Mouse (Mus musculus) limb, embryonic 12.5 days (tissue): Measurements from ENCODE around the gene Cntnap1. TPM values are rescaled to one million over a fixed set of nuclear protein-coding genes. Genes with fewer than 3 reads are reported as not detected.
A peak's percentile ranks its signal among the peaks of the same experiment; 100 is the strongest.

Experiments
- ATAC-seq: fragments of 200-750 bp; cut with Nextera tagmentation; 2 replicates; pipeline ENCODE4 v1.8.0; 2017; ENCODE audit warnings: low read depth, moderate TSS enrichment; ENCODE audit not compliant: insufficient number of reproducible peaks, insufficient read depth, low FRiP score, low TSS enrichment
- H3K27ac ChIP-seq: fragments of 300-500 bp; sonication (generic); 2 replicates; pipeline ENCODE4 v1.5.1; 2016; ENCODE audit warnings: mild to moderate bottlenecking, moderate library complexity
- H3K27me3 ChIP-seq: fragments of 300-500 bp; sonication (generic); 2 replicates; pipeline ENCODE4 v1.6.1; 2016; ENCODE audit warnings: mild to moderate bottlenecking, moderate library complexity
- H3K36me3 ChIP-seq: fragments of 300-500 bp; sonication (generic); 2 replicates; pipeline ENCODE4 v1.6.1; 2016; ENCODE audit warnings: mild to moderate bottlenecking, moderate library complexity
- H3K4me1 ChIP-seq: fragments of 300-500 bp; sonication (generic); replicated peaks from 2 replicates; pipeline ENCODE4 v1.6.1; 2016
- H3K4me2 ChIP-seq: fragments of 300-500 bp; sonication (generic); 2 replicates; pipeline ENCODE4 v1.6.1; 2016; ENCODE audit warnings: mild to moderate bottlenecking, moderate library complexity
- H3K4me3 ChIP-seq: fragments of 300-500 bp; sonication (generic); replicated peaks from 2 replicates; pipeline ENCODE4 v1.5.1; 2016; ENCODE audit warnings: mild to moderate bottlenecking
- H3K9ac ChIP-seq: fragments of 300-500 bp; sonication (generic); replicated peaks from 2 replicates; pipeline ENCODE4 v1.6.1; 2016; ENCODE audit warnings: mild to moderate bottlenecking, moderate library complexity
- H3K9me3 ChIP-seq: fragments of 300-500 bp; sonication (generic); 2 replicates; pipeline ENCODE4 v1.6.1; 2016; ENCODE audit warnings: mild to moderate bottlenecking, moderate library complexity
- WGBS: fragments of 180-500 bp; shearing (Covaris S2); methylation state at CpG from one replicate; pipeline ENCODE4 v1.1.7; 2016; 5-methylcytosine and 5-hydroxymethylcytosine counted together
- polyA plus RNA-seq: library from polyadenylated mRNA; unstranded; fragments of >200 nt; fragmentation: Nextera tagmentation; extraction: Ambion mirVana; gene quantifications from 2 replicates; pipeline ENCODE4 v1.2.1, GENCODE M21; 2016

Cntnap1 gene
- polyA plus RNA-seq, 1 experiment from 2014 or later, result 0.24 TPM

GRCm38 (mm10) chr11:101188166-101188805, 18.0 kb downstream of the Cntnap1 start:
- WGBS, result 82% methylated on average over 11 of the region's 11 CpGs
- no peak overlapping the region for H3K9ac ChIP-seq

GRCm38 (mm10) chr11:101189495-101190180, 19.3 kb downstream of the Cntnap1 start:
- Histone ChIP-seq H3K27me3 (no peaks in the 10 kb centered on the region), H3K9me3 (no peaks in the 10 kb centered on the region), H3K4me1 (peaks cover 27% of the 10 kb centered on the region), H3K36me3 (peaks cover 22% of the 10 kb centered on the region), H3K4me2 (no peak overlapping the region), H3K4me3 (no peak overlapping the region), H3K9ac (0 out of 2 replicates have a peak overlapping the region, but pooled peaks have one; percentile 23), H3K27ac (peak overlapping the region; percentile 72)
- 8% methylated on average over 5 of the region's 6 CpGs for WGBS
- ATAC-seq, result peak; percentile 9; the same call in 1 of the 2 replicates

More at GRCm38 (mm10) chr11:101188166-101188805, 18.0 kb downstream of the Cntnap1 start:
- no peak overlapping the region for H3K27ac ChIP-seq
- H3K9me3 ChIP-seq, result no peaks in the 10 kb centered on the region
- H3K27me3 ChIP-seq, result no peaks in the 10 kb centered on the region
- ATAC-seq, result no peak
- H3K4me2 ChIP-seq, result no peak overlapping the region
- peaks cover 9% of the 10 kb centered on the region; the same call in 1 of the 2 replicates for H3K36me3 ChIP-seq
- H3K4me1 ChIP-seq, result peaks cover 27% of the 10 kb centered on the region
- no peak overlapping the region for H3K4me3 ChIP-seq

GRCm38 (mm10) chr11:101190181-101190912, 20.0 kb downstream of the Cntnap1 start:
- 40% methylated on average over 8 of the region's 8 CpGs for WGBS
- Histone ChIP-seq H3K4me2 (no peak overlapping the region), H3K4me3 (no peak overlapping the region), H3K27me3 (no peaks in the 10 kb centered on the region), H3K9me3 (no peaks in the 10 kb centered on the region), H3K4me1 (peaks cover 27% of the 10 kb centered on the region), H3K9ac (0 out of 2 replicates have a peak overlapping the region, but pooled peaks have one; percentile 23), H3K36me3 (peaks cover 29% of the 10 kb centered on the region), H3K27ac (peak overlapping the region; percentile 72; the same call in 1 of the 2 replicates)
- ATAC-seq, result no peak

GRCm38 (mm10) chr11:101190913-101191907, 20.9 kb downstream of the Cntnap1 start:
- no peak overlapping the region for H3K4me2 ChIP-seq
- no peak overlapping the region for H3K4me3 ChIP-seq
- H3K36me3 ChIP-seq, result peaks cover 38% of the 10 kb centered on the region
- ATAC-seq, result no peak
- peaks cover 27% of the 10 kb centered on the region for H3K4me1 ChIP-seq
- H3K9ac ChIP-seq, result no peak overlapping the region
- no peaks in the 10 kb centered on the region for H3K27me3 ChIP-seq
- no peaks in the 10 kb centered on the region for H3K9me3 ChIP-seq
- H3K27ac ChIP-seq, result peak overlapping the region; percentile 69; the same call in 1 of the 2 replicates
- 41% methylated on average over 17 of the region's 17 CpGs for WGBS

GRCm38 (mm10) chr11:101191919-101192470, 21.7 kb downstream of the Cntnap1 start:
- H3K9ac ChIP-seq, result no peak overlapping the region

GRCm38 (mm10) chr11:101192646-101193045, 22.3 kb downstream of the Cntnap1 start:
- H3K27me3 ChIP-seq, result no peaks in the 10 kb centered on the region
- no peaks in the 10 kb centered on the region for H3K9me3 ChIP-seq
- no peak overlapping the region for H3K4me2 ChIP-seq
- no peak overlapping the region for H3K27ac ChIP-seq
- H3K9ac ChIP-seq, result no peak overlapping the region
- no peak for ATAC-seq
- H3K4me1 ChIP-seq, result peaks cover 27% of the 10 kb centered on the region
- no peak overlapping the region for H3K4me3 ChIP-seq
- peaks cover 52% of the 10 kb centered on the region for H3K36me3 ChIP-seq
- 93% methylated on average over 6 of the region's 6 CpGs for WGBS

More at GRCm38 (mm10) chr11:101191919-101192470, 21.7 kb downstream of the Cntnap1 start:
- no peak overlapping the region for H3K4me2 ChIP-seq
- H3K27me3 ChIP-seq, result no peaks in the 10 kb centered on the region
- no peak overlapping the region for H3K27ac ChIP-seq
- H3K4me3 ChIP-seq, result no peak overlapping the region
- no peak for ATAC-seq
- WGBS, result 78% methylated on average over 4 of the region's 4 CpGs
- H3K36me3 ChIP-seq, result peaks cover 46% of the 10 kb centered on the region
- no peaks in the 10 kb centered on the region for H3K9me3 ChIP-seq
- peaks cover 27% of the 10 kb centered on the region for H3K4me1 ChIP-seq

GRCm38 (mm10) chr11:101193076-101193475, 22.8 kb downstream of the Cntnap1 start:
- Histone ChIP-seq H3K4me2 (no peak overlapping the region), H3K9ac (no peak overlapping the region), H3K4me1 (peaks cover 27% of the 10 kb centered on the region), H3K36me3 (peaks cover 57% of the 10 kb centered on the region), H3K27me3 (no peaks in the 10 kb centered on the region), H3K27ac (no peak overlapping the region), H3K4me3 (no peak overlapping the region), H3K9me3 (no peaks in the 10 kb centered on the region)
- 86% methylated on average over 7 of the region's 7 CpGs for WGBS
- ATAC-seq, result no peak

- WGBS, result 87% methylated on average over 5 of the region's 5 CpGs
- no peaks in the 10 kb centered on the region for H3K27me3 ChIP-seq
These were observed 23.8 kb downstream of the Cntnap1 start for GRCm38 (mm10) chr11:101194137-101194536.

GRCm38 (mm10) chr11:101194643-101195042, 24.3 kb downstream of the Cntnap1 start:
- Histone ChIP-seq H3K27me3 (no peaks in the 10 kb centered on the region), H3K27ac (no peak overlapping the region), H3K9ac (no peak overlapping the region), H3K36me3 (peaks cover 72% of the 10 kb centered on the region), H3K4me3 (no peak overlapping the region), H3K9me3 (no peaks in the 10 kb centered on the region), H3K4me1 (peaks cover 21% of the 10 kb centered on the region), H3K4me2 (no peak overlapping the region)
- ATAC-seq, result no peak
- 82% methylated on average over 6 of the region's 6 CpGs for WGBS

More at GRCm38 (mm10) chr11:101194137-101194536, 23.8 kb downstream of the Cntnap1 start:
- no peak overlapping the region for H3K9ac ChIP-seq
- H3K36me3 ChIP-seq, result peaks cover 67% of the 10 kb centered on the region
- peaks cover 26% of the 10 kb centered on the region for H3K4me1 ChIP-seq
- H3K4me3 ChIP-seq, result no peak overlapping the region
- ATAC-seq, result no peak
- no peaks in the 10 kb centered on the region for H3K9me3 ChIP-seq
- H3K4me2 ChIP-seq, result no peak overlapping the region
- no peak overlapping the region for H3K27ac ChIP-seq

GRCm38 (mm10) chr11:101195101-101195500, 24.8 kb downstream of the Cntnap1 start:
- H3K4me1 ChIP-seq, result peaks cover 17% of the 10 kb centered on the region
- no peaks in the 10 kb centered on the region for H3K27me3 ChIP-seq
- H3K27ac ChIP-seq, result no peak overlapping the region
- peaks cover 77% of the 10 kb centered on the region for H3K36me3 ChIP-seq
- H3K4me3 ChIP-seq, result no peak overlapping the region
- H3K9ac ChIP-seq, result no peak overlapping the region
- 55% methylated on average over 1 of the region's 1 CpGs for WGBS
- no peaks in the 10 kb centered on the region for H3K9me3 ChIP-seq
- no peak for ATAC-seq
- no peak overlapping the region for H3K4me2 ChIP-seq
